Mouse (Mus musculus): ENCODE measurements around the gene Tbxas1. TPM values are rescaled to one million over a fixed set of nuclear protein-coding genes. Genes with fewer than 3 reads are reported as not detected.
A peak's percentile ranks its signal among the peaks of the same experiment; 100 is the strongest.

Tbxas1 gene
- polyA plus RNA-seq, 1 experiment from 2014 or later: 1.9 TPM

DNA sequence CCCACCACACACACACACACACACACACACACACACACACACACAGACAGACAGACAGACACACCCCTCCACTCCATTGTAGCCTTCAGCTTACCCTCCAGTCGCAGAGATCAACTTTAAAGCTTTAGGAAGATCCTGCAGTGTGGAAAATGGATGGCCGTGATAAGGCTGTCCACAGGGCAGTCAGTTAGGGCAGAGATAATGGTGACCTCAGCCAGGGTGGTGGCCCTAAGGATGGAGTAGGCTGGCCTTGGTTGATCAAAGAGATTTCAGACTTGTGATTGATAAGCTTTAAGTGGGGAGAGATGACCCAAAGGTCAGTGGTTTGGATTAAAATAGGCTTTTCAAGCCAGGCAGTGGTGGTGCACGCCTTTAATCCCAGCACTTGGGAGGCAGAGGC, 120.6 kb downstream of the Tbxas1 start:
- WGBS: 64% methylated on average over 3 of the region's 3 CpGs
- H3K4me1 ChIP-seq: peaks cover 6% of the 10 kb centered on the region; the same call in 1 of the 2 replicates

DNA sequence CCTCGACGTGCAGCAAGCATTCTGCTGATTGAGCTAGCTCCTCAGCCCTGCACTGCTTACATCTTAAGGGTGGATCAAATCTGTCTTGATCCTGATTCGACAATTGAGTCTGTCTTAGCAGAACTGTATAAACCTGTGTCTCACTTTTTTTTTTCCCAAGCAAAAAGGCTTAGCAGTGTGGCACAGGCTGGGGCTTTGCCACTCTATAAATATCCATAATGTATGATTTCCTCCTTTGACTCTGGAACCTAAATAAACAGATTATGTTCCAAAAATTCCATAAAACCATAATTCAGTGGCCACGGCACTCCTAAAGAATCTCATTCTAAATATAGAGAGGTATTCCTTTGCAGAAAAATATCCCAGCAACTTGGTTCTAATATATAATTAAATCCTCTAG, 122.6 kb downstream of the Tbxas1 start:
- Histone ChIP-seq H3K36me3 (no peaks in the 10 kb centered on the region), H3K27me3 (no peaks in the 10 kb centered on the region), H3K4me2 (replicated peaks) (no peak overlapping the region), H3K4me3 (no peak overlapping the region), H3K4me1 (peaks cover 5% of the 10 kb centered on the region; the same call in 1 of the 2 replicates), H3K9me3 (no peaks in the 10 kb centered on the region), H3K27ac (no peak overlapping the region), H3K9ac (no peak overlapping the region)
- 65% methylated on average over 4 of the region's 4 CpGs for WGBS
- ATAC-seq (ENCODE audit: low FRiP score, low read depth): 0 out of 2 replicates have a peak, but pooled peaks have one; percentile 44

More for the DNA sequence above, 120.6 kb downstream of the Tbxas1 start:
- no peak overlapping the region for H3K4me3 ChIP-seq
- H3K27me3 ChIP-seq: no peaks in the 10 kb centered on the region
- H3K36me3 ChIP-seq: no peaks in the 10 kb centered on the region
- no peak overlapping the region for H3K9ac ChIP-seq
- no peak overlapping the region for H3K27ac ChIP-seq
- no peak for ATAC-seq (ENCODE audit: low FRiP score, low read depth)
- H3K4me2 ChIP-seq (replicated peaks): no peak overlapping the region
- H3K9me3 ChIP-seq: no peaks in the 10 kb centered on the region

DNA sequence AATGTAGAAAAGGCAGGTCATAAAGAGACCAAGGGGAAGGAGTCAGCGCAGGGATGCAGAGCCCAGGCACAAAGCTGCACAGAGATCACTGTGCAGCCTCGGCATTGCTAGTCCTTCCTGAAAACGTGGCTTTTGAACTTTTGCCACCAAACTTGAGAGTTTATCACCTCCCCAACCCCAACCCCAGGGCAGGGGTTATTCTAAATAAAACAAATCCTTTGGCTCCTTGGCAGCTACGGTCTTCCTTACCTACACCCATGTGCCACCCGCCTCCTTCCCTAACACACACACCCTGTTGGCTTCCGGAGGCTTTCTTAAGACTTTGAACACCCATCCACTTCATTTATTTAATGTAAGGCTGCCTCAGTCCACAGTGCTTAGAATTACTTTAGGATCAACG, 127.9 kb downstream of the Tbxas1 start:
- no peak overlapping the region for H3K4me3 ChIP-seq
- no peak overlapping the region for H3K4me2 ChIP-seq (replicated peaks)
- 54% methylated on average over 7 of the region's 7 CpGs for WGBS
- H3K9ac ChIP-seq: no peak overlapping the region
- H3K27me3 ChIP-seq: no peaks in the 10 kb centered on the region
- no peaks in the 10 kb centered on the region for H3K36me3 ChIP-seq
- no peak for ATAC-seq (ENCODE audit: low FRiP score, low read depth)
- peaks cover 51% of the 10 kb centered on the region for H3K4me1 ChIP-seq
- H3K27ac ChIP-seq: no peak overlapping the region
- H3K9me3 ChIP-seq: no peaks in the 10 kb centered on the region

DNA sequence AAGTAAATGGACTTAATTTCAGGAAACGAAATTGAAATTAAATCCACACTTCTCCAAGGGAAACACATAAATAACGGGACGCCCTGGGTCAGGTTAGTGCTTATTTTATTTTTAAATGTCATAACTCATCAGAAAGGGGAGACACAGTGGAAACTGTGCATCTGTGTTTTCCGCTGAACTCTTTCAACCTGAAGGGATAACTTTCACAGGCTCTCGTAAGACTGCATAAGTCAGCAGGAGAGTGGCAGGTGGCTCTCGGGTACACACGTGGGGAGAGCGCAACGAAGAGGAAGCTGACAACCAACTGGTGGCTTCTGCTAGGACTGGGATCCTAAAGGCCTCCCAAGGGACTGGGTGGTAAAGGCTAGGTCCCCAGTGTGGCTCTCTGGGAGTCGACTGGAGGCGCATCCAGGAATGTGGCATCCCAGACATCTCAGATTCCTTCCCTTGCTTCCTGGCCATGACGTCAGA, 128.8 kb downstream of the Tbxas1 start:
- ATAC-seq (ENCODE audit: low FRiP score, low read depth): no peak
- peaks cover 52% of the 10 kb centered on the region for H3K4me1 ChIP-seq
- no peak overlapping the region for H3K9ac ChIP-seq
- H3K27me3 ChIP-seq: no peaks in the 10 kb centered on the region
- H3K27ac ChIP-seq: no peak overlapping the region
- no peaks in the 10 kb centered on the region for H3K36me3 ChIP-seq
- no peak overlapping the region for H3K4me3 ChIP-seq
- H3K9me3 ChIP-seq: no peaks in the 10 kb centered on the region
- no peak overlapping the region for H3K4me2 ChIP-seq (replicated peaks)
- 49% methylated on average over 12 of the region's 12 CpGs for WGBS

DNA sequence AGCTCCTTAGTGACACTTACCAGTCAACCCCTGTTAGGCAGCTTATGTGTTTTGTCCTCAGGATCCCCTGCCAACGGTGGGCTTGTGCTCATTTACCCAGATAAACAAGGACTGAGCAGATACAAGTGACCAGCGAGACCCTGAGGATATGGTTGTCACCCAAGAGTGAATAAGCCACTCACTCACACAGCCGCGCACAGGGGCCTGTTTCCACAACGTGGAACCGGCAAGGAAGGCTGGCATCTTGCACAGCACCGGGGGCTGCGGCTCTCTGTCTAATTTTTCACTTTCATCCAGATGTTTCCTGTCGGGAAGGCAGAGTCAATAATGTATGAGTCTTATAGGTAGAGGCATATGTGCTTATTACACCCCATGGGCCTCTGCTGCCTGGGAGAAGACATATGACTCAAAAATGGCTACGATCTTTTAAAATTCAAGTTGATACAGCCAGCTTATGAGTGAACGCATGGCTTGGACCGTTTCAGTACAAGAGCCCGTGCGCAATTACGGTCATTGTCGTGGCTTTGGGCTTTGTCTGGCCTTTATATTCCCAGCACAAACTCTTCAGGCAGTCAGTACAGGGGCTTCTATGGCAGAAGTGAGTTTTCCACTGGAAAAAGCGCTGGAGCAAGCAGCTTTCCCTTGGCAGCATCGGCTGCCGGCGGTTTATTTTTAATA, 130.2 kb downstream of the Tbxas1 start:
- Histone ChIP-seq H3K4me3 (no peak overlapping the region), H3K27me3 (no peaks in the 10 kb centered on the region), H3K9me3 (no peaks in the 10 kb centered on the region), H3K4me1 (peaks cover 52% of the 10 kb centered on the region), H3K36me3 (no peaks in the 10 kb centered on the region), H3K9ac (0 out of 2 replicates have a peak overlapping the region, but pooled peaks have one; percentile 0), H3K27ac (peak overlapping the region; percentile 11; the same call in 1 of the 2 replicates), H3K4me2 (replicated peaks) (0 out of 2 replicates have a peak overlapping the region, but pooled peaks have one; percentile 19)
- WGBS: 43% methylated on average over 20 of the region's 20 CpGs
- ATAC-seq (ENCODE audit: low FRiP score, low read depth): peak; percentile 54; the same call in 1 of the 2 replicates

DNA sequence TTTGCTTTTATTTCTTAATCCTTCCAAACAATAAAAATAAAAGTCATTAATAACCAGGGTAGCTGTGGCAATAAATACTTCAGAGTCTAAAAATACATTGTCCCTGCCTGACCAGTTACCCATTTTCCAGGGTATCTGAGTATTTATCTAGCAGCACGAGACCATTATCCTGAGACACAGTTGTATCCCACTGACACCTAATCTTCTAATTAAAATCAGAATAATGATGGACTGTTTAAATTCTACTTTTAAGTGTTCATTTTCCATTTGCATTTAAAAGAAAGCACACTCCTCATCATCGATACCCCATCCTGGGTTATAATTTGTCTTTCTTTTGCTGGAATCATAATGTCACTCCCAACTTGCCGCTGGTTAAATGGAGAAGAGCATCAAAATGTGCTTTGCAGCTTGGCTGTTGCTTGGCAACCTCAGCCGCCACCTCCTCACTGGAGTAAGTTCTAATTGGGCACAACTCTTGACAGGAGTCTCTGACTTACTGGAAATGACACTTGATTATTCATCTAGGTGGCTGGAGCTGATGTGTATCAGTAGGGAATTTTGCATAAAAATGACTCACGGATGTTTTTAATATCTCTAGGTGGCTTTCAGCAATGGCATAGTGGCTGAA, 130.9 kb downstream of the Tbxas1 start:
- no peak for ATAC-seq (ENCODE audit: low FRiP score, low read depth)
- no peak overlapping the region for H3K9ac ChIP-seq
- no peaks in the 10 kb centered on the region for H3K36me3 ChIP-seq
- 0 out of 2 replicates have a peak overlapping the region, but pooled peaks have one; percentile 19 for H3K4me2 ChIP-seq (replicated peaks)
- peaks cover 52% of the 10 kb centered on the region for H3K4me1 ChIP-seq
- no peak overlapping the region for H3K4me3 ChIP-seq
- no peaks in the 10 kb centered on the region for H3K9me3 ChIP-seq
- H3K27me3 ChIP-seq: no peaks in the 10 kb centered on the region
- WGBS: 62% methylated on average over 5 of the region's 5 CpGs
- no peak overlapping the region for H3K27ac ChIP-seq

DNA sequence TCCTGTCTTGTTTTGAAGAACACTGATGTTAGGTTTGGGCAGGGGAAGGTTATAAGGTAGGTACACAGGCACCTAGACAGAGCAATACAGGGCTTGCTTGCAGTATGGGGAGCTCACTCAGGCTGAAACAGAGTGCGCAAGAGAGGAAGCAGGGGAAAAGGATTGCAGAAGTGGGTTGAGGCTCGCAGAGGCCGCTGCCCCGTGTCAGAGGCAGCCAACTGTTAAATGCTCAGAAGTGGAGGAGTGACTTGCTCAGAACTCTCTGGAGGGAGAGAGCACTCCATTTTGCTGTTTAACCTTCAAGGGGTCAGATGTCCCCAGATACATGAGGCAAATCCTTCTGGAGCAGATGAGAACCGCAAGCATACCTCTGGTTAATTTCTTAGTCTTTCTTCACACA, 132.0 kb downstream of the Tbxas1 start:
- Histone ChIP-seq H3K36me3 (no peaks in the 10 kb centered on the region), H3K4me1 (peaks cover 52% of the 10 kb centered on the region), H3K9me3 (no peaks in the 10 kb centered on the region), H3K4me3 (no peak overlapping the region), H3K4me2 (replicated peaks) (no peak overlapping the region), H3K9ac (no peak overlapping the region), H3K27ac (peak overlapping the region; percentile 44; the same call in 1 of the 2 replicates), H3K27me3 (no peaks in the 10 kb centered on the region)
- 33% methylated on average over 5 of the region's 5 CpGs for WGBS
- ATAC-seq (ENCODE audit: low FRiP score, low read depth): 0 out of 2 replicates have a peak, but pooled peaks have one; percentile 13

DNA sequence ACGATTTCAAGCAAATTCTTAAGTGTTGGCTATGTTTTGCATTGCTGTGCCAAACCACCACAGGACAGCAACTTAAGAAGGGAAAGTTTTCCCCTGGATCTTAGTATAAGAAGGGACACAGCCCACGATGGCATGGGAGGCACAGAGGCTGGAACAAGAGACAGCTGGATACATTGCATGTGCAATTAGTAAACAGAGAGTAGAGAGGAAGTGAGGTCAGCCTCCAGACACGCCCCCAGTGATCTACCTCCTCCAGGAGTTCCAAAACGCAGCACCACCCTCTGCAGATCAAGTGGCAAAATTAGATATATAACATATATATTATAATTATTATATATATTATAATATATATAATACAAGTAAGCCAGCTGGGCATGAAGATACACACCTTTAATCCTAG, 132.9 kb downstream of the Tbxas1 start:
- no peaks in the 10 kb centered on the region for H3K36me3 ChIP-seq
- no peak overlapping the region for H3K4me3 ChIP-seq
- 65% methylated on average over 4 of the region's 4 CpGs for WGBS
- no peak for ATAC-seq (ENCODE audit: low FRiP score, low read depth)
- no peak overlapping the region for H3K9ac ChIP-seq
- no peak overlapping the region for H3K4me2 ChIP-seq (replicated peaks)
- no peaks in the 10 kb centered on the region for H3K27me3 ChIP-seq
- H3K9me3 ChIP-seq: peaks cover 5% of the 10 kb centered on the region
- H3K27ac ChIP-seq: no peak overlapping the region
- H3K4me1 ChIP-seq: peaks cover 48% of the 10 kb centered on the region

DNA sequence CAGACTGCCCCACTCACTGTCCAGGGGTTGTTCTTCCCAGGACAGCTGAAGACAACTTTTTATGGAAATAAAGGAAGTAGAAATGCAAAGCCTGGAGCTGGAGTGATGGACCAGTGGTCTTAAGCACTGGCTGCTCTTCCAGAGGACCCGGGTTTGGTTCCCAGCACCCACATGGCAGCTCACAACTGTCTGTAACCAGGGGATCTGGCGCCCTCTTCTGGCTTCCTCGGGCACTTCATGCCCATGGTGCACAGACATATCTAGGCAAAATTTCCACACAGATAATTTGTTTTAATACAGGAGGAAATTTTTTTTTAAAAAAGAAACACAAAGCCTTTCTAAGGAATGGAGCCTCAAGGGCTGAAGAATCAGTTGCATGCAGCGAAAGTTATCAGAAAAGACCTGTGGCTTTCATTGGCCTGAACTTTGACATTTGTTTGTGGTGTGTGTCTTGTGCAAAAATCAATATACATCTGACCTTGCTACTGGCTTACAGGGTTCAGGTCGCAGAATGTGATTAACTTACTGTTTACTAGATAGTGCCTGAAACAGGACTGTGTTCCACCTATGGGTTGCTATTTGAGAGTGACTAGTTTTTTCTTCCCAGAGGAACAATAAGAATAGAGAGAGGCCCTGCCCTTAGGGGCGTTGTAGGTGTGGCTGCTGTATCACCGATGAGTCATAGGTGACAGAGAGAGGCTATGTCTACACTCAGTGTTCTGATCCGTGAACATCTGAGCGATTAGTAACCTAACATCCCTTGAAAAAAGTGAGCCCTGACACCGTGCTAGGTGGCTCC, 138.0 kb downstream of the Tbxas1 start:
- H3K4me1 ChIP-seq: no peaks in the 10 kb centered on the region
- no peak overlapping the region for H3K9ac ChIP-seq
- no peak overlapping the region for H3K27ac ChIP-seq
- 87% methylated on average over 10 of the region's 10 CpGs for WGBS
- ATAC-seq (ENCODE audit: low FRiP score, low read depth): no peak
- H3K27me3 ChIP-seq: no peaks in the 10 kb centered on the region
- H3K4me2 ChIP-seq (replicated peaks): no peak overlapping the region
- H3K9me3 ChIP-seq: peaks cover 5% of the 10 kb centered on the region
- no peaks in the 10 kb centered on the region for H3K36me3 ChIP-seq
- H3K4me3 ChIP-seq: no peak overlapping the region

DNA sequence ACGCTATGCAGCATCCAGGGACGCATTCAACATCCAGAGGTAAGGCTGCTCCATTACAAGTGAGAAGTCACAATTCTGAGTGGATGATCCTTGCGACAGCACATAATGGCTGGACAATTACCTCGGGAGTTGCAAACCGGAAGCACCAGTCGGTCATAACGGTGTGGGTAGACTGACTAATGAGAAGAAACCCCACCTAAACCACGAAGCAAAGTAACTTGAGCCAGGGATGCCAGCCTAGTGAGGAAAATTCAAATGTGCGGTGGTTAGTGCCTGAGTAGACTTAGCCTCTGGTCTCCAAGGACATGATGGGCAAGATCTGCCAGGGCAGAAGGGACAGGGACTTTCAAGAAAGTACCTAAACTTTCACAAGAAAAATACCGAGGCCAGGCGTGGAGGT, 142.7 kb downstream of the Tbxas1 start:
- Histone ChIP-seq H3K4me2 (replicated peaks) (no peak overlapping the region), H3K9ac (no peak overlapping the region), H3K27me3 (no peaks in the 10 kb centered on the region), H3K36me3 (no peaks in the 10 kb centered on the region), H3K4me3 (no peak overlapping the region), H3K9me3 (peaks cover 1% of the 10 kb centered on the region), H3K27ac (no peak overlapping the region), H3K4me1 (no peaks in the 10 kb centered on the region)
- no peak for ATAC-seq (ENCODE audit: low FRiP score, low read depth)
- WGBS: 73% methylated on average over 11 of the region's 11 CpGs

DNA sequence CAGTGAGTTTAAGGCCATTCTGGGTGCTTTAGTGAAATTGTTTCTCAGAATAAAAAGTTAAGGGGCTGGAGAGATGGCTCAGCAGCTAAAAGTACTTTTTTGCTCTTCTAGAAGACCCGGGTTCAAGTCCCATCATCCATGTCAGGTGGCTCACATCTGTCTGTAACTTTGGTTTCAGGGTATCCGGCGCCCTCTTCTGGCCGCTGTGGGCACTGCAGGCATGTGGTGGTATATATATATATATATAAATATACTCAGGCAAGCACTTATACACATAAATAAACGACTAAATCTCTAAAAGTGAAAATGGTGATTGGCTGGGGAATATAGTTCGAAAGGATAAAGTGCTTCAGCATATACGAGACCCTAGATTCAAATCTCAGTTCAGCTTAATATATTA, 143.6 kb downstream of the Tbxas1 start:
- Histone ChIP-seq H3K9me3 (no peaks in the 10 kb centered on the region), H3K27ac (no peak overlapping the region), H3K4me3 (no peak overlapping the region), H3K4me1 (no peaks in the 10 kb centered on the region), H3K9ac (no peak overlapping the region), H3K27me3 (no peaks in the 10 kb centered on the region), H3K36me3 (no peaks in the 10 kb centered on the region), H3K4me2 (replicated peaks) (no peak overlapping the region)
- ATAC-seq (ENCODE audit: low FRiP score, low read depth): no peak
- 78% methylated on average over 7 of the region's 7 CpGs for WGBS

DNA sequence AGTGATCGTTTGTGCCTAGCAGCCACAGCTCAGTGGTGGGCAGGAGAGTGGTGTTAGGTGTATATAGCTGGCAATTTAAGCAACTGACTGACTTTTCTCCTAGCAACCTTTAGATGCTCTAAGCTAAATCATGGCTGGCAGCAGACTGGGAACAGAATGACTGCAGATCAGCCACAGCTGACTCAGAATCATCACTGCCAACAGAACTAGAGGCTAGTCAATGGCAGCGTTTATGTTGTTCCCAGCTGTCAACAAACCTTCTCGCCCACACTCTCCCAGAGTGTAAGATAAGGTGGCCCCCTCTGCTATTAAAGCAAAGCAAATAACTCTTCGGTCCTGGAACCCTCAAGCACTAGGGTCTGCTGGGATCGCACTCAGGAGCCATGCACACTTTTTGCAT, 144.0 kb downstream of the Tbxas1 start:
- H3K4me1 ChIP-seq: no peaks in the 10 kb centered on the region
- H3K27me3 ChIP-seq: no peaks in the 10 kb centered on the region
- no peak overlapping the region for H3K9ac ChIP-seq
- no peak overlapping the region for H3K4me3 ChIP-seq
- 85% methylated on average over 5 of the region's 5 CpGs for WGBS
- no peak for ATAC-seq (ENCODE audit: low FRiP score, low read depth)
- no peaks in the 10 kb centered on the region for H3K36me3 ChIP-seq
- H3K4me2 ChIP-seq (replicated peaks): no peak overlapping the region
- no peaks in the 10 kb centered on the region for H3K9me3 ChIP-seq
- H3K27ac ChIP-seq: no peak overlapping the region

Measured in limb, embryonic 13.5 days (tissue).